Mouse (Mus musculus) central nervous system, embryonic 11.5 days (tissue): Measurements from ENCODE around the gene Ctsh. TPM values are rescaled to one million over a fixed set of nuclear protein-coding genes. Genes with fewer than 3 reads are reported as not detected.

Experiments
- polyA plus RNA-seq: library from polyadenylated mRNA; depleted of rRNA; stranded (reverse); fragments of >200 nt; gene quantifications from 2 replicates; pipeline ENCODE4 v1.2.3, GENCODE M21; 2012; rRNA removed

Ctsh gene
- polyA plus RNA-seq = 6.1 and 6.3 TPM in 2 replicates

DNA sequence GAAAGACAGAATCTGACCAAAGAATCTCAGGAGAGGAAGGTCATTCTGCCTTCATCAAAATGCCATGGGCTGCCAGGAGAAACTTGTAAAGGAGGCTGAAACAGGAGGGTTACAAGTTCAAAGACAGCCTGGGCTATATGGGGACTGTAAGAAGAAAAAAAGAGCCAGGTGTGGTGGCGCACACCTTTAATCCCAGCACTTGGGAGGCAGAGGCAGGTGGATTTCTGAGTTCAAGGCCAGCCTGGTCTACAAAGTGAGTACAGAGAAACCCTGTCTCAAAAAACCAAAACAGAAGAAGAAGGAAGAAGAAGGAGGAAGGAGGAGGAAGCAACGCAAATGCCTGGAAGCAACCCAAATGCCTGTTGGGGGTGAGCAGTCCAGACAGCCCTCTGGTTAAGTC is at the start of gene Ctsh:
Gene Ctsh (plus strand): TSS at position 301 of the 400 bp plus-strand sequence.

DNA sequence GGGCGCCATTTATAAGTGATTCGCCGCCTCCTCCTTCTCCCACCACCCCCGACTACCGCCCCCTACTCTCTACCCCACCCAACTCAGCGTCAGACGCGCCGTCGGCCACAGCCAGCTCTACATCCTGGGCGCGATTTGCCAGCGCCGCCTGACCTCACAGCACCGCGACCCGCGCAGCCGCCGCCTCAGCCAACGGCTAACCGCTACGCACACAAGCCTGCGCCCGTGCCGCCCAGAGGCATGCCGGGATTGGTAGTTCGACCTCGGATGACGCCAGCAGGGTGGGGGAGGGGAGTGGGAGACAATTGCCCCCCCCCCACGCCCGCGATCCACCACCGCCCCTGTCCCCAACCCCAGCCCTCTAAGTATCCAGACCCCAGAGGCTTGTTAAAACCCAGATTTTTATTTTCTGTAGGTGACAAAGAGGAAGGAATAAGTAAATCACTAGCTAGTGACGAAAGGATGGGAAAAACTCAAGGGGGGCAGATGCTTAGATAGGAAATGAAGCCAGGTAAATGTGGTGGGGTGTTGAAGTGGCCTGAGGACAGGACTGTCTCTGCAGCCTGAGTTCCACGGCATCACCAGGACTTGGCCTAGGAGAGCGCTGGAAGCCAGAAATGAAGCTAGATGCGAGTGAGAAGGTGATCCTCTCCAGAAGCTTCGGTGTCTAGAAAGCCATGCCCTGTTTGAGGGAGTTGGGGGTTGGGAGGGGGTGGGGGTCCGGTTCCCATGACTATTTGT is 60.8 kb downstream of the Ctsh start, which contains the start of gene Morf4l1:
Gene Morf4l1 (minus strand): TSS at position 208 of the 741 bp plus-strand sequence.

Other genes with a start within 250 kb of the Ctsh start
- 0.24 and 0.30 TPM in 2 replicates for gene Rasgrf1, start 144.2 kb upstream of the Ctsh start, polyA plus RNA-seq
- gene Morf4l1, start 60.6 kb downstream of the Ctsh start, polyA plus RNA-seq = 497 and 526 TPM in 2 replicates
- gene Adamts7, start 108.9 kb downstream of the Ctsh start, polyA plus RNA-seq = 38.0 and 38.7 TPM in 2 replicates
- 10.9 and 14.1 TPM in 2 replicates for gene Tbc1d2b, start 216.7 kb downstream of the Ctsh start, polyA plus RNA-seq